Mouse (Mus musculus): ENCODE measurements around the gene Espl1.

GRCm38 (mm10) chr15:102282463-102283292 is 13.4 kb upstream of the Espl1 start:
- TF ChIP-seq HCFC1 (IDR thresholded peaks at IDR 0.05; ENCODE audit: low read depth, low read length) (0 out of 2 replicates have a peak, but pooled peaks have one; percentile 15), MAFK (IDR thresholded peaks at IDR 0.05; ENCODE audit: borderline replicate concordance, low read depth, low read length) (peak; percentile 9; the same call in 1 of the 2 replicates), CTCF (IDR thresholded peaks at IDR 0.05 in 2 of 3, conservative IDR thresholded peaks at IDR 0.05 in 1 of 3; ENCODE audit: control insufficient read depth in 1 of 3, insufficient read depth in 1 of 3, low read depth in 2 of 3, low read length in 3 of 3, poor library complexity in 1 of 3, severe bottlenecking in 1 of 3) (no peak), GABPA (IDR thresholded peaks at IDR 0.05; ENCODE audit: low read depth, low read length) (no peak), ZC3H11A (IDR thresholded peaks at IDR 0.05; ENCODE audit: low read depth, low read length) (no peak), ETS1 (IDR thresholded peaks at IDR 0.05; ENCODE audit: low read depth, low read length) (peak; percentile 70), CHD2 (IDR thresholded peaks at IDR 0.05; ENCODE audit: low read length) (no peak), TCF12 (IDR thresholded peaks at IDR 0.05; ENCODE audit: low read depth, low read length) (0 out of 2 replicates have a peak, but pooled peaks have one; percentile 5), CHD1 (IDR thresholded peaks at IDR 0.05; ENCODE audit: low read depth, low read length) (peak; percentile 23; the same call in 1 of the 2 replicates), GATA1 (IDR thresholded peaks at IDR 0.05; ENCODE audit: low read depth, low read length) (peak; percentile 83), POLR2A (IDR thresholded peaks at IDR 0.05; ENCODE audit: control insufficient read depth in 1 of 2, insufficient read depth in 1 of 2, low read depth in 1 of 2, low read length in 2 of 2, poor library complexity in 1 of 2) (peak; percentile 17 to 19; a peak in 1 of 4 replicates), ZNF384 (IDR thresholded peaks at IDR 0.05; ENCODE audit: low read depth, low read length) (no peak)

All from MEL (cell line).